Mouse (Mus musculus): Measurements from ENCODE around the gene Scyl1.

Scyl1 gene

DNA sequence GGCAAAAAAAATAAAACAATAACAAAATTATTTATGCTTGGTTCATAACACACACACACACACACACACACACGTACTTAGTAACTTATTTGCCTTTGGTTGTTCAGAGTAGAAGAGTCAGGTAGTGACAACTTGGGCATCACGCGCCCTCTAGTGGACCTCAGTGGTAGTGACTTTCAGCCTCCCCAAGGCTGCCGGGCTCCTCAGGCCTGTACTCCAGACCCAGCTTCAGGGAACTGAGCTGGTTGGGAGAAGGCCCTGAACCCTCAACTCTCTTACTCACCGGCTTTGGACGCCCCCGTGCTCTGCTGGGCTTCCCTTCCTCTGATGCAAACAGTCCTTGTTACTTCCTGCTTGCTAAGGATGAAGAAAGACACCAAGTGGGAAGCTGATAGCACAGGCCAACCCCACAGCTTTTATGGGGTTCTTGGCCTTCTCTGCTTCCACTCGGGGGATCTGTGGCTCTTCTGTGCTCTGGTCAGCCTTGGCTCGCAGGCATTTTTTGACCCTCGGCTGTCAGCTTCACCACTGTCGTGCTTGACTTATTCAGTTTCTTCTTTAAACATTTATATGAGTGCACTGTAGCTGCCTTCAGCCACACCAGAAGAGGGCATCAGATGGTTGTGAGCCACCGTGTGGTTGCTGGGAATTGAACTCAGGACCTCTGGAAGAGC is 15.4 kb upstream of the Scyl1 start:
- peak; percentile 94 for DNase-seq

DNA sequence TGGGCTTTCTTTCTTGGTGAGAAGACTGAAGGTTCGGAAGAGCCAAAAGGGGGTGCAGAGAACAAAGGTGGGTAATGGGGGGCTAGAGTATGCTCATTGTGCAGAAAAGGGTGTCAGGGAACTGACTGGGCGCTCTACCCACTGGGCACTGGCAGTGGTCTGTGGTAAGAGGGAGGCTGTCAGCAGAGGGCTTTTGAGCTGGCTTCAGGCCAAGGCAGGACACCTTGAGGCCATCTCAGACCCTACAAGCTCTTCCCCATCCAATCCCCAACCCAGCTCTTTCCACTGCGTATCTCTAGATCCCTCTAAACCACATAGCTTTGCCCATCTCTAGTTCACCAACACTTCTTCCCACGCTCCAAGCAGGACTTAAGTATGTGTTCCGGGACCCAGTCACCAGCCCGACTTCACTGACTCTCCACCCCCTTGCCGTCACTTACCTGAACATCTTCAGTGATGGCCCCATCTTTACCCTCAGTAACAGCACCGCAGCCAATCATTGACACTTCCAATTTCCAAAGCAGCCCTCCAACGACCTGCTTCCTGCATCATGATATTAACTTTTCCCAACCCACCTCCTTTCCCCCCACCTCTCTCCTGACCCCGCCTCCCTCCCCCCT is 13.8 kb upstream of the Scyl1 start:
- no peak for DNase-seq

DNA sequence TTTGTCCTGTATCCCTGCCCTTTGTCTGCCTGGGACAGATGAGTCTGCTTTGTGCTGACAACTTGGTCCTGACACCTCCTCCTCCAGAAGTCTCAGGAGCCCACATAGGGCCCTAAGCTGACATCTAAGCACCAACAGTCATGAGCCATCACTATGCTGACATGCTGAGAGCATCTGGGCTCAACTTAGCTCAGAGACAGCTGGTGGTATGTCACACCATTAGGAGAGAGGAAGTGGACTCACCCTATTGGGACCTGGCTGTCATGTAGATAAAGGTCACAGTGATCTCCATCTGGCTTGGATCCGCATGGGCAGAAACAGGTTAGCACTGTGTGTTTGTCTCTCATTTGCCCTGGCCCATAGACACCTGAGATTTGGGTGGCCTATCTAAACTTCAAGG is 10.9 kb upstream of the Scyl1 start:
- DNase-seq = no peak

DNA sequence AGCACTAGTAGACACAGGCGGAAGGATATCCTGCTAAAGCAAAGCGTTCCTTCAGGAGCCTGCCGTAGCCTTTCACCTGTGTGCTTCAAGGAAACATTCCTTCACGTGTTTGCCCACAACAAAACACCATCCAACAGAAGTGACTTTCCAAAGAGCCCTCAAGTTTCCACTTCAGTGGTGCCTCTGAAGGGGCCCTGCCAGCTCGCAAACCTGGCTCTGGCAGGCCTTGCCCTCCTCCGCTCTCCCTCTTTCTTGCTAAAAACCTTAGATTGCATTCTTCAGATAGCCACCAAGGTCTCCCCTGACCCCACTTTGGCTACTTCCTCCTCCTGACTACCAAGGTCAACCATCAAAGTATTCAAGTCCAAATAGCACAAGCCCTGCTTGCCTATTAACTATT is 10.3 kb upstream of the Scyl1 start:
- peak; percentile 71 for DNase-seq

DNA sequence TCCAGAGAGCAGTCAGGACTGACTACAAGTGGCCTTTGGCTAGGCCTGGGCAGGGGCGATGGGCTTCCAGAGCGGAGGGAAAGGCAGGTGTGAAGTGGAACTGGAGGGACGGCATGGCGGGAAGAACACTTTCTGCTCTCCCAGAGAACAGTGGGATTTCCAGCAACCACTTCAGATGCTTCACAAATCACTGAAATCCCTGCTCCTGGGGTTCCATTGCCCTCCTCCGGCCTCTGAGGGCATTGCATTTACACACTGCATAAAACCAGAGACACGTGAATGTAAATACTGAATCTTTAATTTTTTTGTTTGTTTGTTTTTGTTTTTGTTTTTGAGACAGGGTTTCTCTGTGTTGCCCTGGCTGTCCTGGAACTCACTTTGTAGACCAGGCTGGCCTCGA is 9.0 kb upstream of the Scyl1 start:
- peak; percentile 71 for DNase-seq

DNA sequence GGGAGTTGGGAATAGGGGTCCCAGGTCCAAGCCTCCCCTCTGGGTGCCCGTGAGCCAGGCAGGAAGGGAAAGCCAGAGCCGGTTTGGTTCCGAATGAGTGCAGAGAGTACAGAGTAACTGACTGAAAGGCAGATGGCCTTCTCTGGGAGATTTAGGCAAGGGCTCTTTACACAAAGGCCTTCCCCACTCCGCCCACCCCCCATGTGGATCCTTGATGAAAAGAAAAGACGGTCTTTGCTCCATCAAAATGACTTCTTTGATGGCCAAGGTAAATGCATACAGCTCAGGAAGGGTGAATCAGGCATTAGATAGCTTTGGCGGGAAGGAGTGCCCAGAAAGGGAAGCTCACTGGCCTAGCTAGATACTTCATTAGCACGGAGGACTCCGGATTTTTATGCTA is 7.1 kb upstream of the Scyl1 start:
- DNase-seq = no peak

DNA sequence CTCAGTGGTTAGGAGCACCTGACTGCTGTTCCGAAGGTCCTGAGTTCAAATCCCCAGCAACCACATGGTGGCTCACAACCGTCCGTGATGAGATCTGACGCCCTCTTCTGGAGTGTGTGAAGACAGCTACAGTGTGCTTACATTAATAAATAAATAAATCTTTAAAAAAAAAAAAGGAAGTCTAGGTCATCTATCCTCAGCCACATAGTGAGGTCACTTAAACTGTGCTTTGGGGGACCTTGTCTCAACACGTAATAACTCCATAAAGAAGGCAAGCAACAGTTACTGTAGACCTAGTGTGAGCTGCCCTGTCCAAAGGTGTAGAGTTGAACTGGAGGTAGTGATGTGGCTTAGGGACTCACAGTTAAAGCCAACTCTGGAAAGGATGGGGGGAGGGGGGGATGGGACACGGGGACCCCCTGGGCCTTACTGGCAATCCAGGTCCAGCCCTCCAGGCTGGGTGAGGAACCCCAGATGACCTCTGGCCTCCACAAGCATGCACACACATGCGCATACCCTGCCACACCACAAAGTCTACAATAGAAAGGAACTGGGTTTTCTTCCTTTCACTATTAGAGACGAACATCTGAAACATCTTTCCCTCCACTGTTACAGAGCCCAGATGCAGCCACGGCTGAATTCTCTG is 6.3 kb upstream of the Scyl1 start:
- DNase-seq = no peak

DNA sequence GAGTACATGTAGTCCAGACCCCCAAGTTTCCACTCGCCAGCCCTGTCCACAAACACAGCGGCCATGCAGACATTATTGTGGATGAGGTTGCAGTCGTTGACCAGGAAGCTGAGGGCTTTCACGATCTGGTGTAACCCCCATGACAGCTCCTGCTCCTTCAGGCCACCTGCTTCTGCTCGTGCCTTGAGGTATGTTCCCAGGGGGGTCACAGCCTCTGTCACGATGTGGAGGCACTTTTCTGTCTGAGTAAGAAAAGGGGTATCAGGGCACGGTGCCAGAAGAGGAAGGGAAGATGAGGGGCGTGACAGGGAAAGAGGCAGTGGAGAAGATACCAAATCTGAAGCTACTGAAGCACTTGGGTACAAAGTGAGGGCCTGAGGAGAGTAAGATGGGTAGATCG is 908 bp downstream of the Scyl1 start:
- peak; percentile 37 for DNase-seq

DNA sequence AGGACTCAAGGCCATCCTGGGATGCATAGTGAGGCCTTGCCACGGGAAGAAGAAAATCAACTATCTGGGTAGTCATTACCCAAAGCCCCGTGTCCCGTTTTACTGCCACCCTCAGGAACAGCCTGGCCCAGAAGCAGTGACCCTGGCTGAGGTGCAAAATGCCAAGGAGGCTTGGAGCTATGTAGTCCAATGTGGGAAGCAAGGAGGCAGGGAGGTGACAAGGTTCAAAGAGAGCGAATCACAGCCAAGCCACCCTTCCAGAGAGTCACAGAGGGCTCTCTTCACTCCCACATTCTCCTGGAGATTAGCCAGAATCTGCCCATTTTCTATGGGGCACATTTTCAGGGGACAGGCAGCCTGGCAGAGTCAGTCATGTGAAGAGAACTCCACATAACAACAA is 3.9 kb downstream of the Scyl1 start:
- no peak for DNase-seq

DNA sequence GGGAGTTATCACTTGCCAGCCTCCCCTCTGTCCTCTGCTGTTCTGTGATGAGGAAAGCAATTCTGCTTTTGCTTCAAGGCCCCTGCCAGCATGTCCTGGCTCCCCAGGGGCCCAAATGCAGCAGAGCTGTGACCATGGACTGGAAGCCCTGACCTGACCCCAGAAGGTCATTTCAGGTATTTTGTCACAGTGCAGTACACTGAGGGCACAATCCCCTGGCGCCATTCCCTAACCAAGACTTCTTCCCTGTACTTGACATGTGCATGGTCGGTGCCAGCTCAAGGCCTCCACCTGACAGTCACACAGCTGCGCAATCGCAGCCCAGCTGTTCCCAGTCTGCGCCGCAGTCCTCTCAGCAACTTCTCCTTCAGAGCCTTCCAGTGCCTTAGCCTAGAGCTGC is 8.1 kb downstream of the Scyl1 start:
- DNase-seq = no peak

DNA sequence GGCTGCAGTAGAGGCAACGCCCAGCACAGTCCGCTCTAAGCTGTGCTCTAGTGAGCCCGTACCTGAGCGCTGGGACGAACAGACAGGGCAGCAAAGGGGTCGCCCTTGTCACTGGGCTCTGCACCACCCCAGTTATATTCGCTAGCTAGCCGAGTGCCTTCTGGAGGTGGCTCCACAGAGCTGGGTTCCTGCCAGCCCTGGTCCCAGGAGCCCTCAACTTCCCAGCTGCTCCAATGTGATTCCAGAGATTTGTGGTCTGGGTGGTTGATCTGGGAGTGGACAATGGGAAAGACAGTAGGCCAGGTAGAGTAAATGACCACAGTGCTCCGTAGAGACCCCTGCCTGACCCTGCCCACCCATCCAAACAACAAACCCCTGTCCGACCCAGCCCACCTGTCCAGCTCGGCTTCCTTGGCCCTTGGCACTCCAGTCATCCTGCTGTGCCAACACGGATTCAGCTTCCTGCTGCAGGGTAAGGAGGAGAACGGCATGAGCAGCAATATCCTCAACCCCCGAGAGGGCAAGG is 12.3 kb downstream of the Scyl1 start:
- DNase-seq = no peak

DNA sequence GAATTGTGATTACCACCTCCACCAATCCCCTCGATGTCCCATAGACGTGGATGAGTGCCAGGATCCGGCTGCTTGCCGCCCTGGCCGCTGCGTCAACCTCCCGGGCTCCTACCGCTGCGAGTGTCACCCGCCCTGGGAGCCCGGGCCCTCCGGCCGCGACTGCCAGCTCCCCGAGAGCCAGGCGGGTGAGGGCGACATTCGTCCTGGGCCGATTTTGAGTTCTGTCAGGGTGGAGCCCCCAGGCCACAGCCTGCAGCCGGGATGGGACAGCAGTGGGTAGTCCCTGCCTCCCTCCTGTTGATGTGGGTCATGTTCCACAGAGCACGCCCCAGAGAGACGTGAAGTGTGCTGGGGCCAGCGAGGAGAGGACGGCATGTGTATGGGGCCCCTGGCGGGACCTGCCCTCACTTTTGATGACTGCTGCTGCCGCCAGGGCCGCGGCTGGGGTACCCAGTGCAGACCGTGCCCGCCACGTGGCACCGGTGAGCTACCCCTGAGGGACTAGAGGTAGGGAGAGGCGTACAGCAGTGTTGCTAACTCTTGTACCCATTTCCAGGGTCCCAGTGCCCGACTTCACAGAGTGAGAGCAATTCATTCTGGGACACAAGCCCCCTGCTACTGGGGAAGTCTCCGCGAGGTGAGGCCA is 14.1 kb downstream of the Scyl1 start:
- DNase-seq = no peak

DNA sequence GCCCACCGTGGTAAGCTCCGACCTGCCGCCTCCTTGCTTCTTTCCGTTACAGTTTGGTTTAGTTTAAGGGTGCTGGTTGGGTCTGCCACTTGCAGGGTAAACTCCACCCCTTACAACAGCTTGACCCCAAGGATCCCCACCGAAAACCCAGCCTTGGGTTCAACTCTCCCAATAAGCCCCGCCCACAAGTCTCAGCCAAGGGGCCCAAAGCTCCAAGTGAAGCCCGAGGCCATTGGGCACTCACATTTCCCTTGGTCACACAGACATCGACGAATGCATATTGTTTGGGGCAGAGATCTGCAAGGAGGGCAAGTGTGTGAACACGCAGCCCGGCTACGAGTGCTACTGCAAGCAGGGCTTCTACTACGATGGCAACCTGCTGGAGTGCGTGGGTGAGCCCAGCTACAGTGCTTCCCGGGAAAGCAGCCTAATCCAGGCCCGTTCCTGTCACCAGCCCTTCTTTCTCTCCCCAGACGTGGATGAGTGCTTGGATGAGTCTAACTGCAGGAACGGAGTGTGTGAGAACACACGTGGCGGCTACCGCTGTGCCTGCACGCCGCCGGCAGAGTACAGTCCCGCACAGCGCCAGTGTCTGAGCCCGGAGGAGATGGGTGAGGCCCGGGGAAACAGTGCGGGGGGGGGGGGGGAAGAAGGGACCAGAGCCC is 14.8 kb downstream of the Scyl1 start:
- no peak for DNase-seq

DNA sequence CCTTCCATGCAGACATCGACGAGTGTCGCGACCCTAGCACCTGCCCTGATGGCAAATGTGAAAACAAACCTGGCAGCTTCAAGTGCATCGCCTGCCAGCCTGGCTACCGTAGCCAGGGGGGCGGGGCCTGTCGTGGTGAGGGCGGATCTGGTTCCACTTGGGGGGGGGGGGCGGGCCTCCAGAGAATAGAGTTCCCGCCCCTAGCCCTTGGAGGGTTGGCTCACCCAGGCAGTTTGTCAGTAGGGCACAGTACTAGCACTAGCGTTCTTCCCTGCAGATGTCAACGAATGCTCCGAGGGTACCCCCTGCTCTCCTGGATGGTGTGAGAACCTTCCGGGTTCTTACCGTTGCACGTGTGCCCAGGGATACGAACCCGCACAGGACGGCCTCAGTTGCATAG is 19.5 kb downstream of the Scyl1 start:
- peak; percentile 73 for DNase-seq

DNA sequence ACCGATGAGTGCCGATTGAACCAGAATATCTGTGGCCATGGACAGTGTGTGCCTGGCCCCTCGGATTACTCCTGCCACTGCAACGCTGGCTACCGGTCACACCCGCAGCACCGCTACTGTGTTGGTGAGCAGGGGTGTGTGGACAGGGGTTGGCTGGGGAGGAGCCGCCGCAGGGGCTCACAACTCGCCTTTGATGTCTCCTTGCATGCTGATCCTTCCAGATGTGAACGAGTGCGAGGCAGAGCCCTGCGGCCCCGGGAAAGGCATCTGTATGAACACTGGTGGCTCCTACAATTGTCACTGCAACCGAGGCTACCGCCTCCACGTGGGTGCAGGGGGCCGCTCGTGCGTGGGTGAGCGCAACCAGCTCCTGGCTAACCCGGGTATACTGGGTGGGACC is 20.3 kb downstream of the Scyl1 start:
- DNase-seq = no peak

DNA sequence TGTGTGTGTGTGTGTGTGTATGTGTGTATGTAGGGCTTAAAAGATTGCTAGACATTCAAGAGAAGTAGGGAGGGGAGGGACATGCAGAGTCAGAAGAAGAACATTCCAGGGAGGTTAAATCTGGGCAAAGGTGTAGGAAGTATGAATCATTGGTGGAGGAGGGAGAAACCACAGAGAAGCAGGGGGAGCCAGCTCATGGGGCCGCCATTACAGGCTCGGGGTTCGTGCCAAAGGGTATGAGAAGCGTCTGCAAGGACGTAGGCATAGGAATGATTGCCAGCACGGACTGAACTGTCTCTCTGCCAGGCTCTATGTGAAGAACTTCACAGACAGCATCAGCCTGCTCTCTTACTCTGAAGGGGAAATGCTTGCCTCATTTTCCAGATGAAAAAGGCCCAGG is 21.7 kb downstream of the Scyl1 start:
- DNase-seq = no peak

DNA sequence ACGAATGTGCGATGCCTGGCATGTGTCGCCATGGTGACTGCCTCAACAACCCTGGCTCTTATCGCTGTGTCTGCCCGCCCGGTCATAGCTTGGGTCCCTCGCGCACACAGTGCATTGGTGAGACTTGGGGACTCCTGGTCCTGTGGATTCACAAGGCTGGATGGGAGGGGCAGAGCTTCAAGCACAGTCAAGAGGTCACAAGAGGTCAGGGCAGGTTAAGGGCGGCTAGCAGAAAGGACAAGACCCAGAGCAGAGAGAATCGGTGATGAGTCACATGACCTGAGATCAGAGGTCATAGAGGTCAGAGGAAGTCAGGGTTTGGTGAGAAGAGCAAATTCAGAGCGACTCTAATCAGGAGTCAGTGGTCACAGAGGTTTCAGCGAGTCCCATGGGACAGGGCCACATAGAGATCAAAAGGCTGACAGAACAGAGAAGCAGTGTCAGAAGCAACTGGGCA is 24.3 kb downstream of the Scyl1 start:
- no peak for DNase-seq

DNA sequence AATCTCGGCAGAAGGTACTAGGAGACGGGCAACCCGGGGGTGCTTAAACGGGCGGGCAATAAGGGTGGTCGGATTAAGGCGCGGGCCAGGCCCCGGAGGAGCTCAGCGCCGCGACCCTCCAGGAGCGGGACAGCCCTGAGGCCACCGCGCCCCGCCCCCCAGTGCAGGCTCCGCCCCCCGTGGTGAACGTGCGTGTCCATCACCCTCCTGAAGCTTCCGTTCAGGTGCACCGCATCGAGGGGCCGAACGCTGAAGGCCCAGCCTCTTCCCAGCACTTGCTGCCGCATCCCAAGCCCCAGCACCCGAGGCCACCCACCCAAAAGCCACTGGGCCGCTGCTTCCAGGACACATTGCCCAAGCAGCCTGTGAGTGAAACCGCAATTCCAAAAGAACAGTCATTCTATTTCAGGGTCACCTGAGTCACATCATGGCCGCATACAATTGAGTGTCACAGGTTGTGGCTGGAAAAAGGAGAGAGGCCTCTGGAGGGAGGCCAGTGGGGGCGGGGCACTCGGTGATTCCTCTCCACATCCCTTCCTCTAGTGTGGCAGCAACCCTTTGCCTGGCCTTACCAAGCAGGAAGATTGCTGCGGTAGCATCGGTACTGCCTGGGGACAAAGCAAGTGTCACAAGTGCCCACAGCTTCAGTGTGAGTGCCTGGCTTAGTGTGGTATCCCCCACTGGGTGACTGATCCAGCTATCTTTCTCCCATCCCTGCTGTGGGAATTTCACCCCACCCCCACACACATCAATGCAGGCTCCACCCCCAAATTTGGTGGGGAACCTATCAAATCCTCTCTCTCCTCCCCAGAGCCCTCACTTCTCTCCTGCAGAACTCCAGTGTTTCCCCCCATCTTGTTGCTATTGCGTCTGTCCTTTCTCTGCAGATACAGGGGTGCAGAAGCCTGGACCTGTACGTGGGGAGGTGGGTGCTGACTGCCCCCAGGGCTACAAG is 25.2 kb downstream of the Scyl1 start:
- DNase-seq = peak; percentile 51

DNA sequence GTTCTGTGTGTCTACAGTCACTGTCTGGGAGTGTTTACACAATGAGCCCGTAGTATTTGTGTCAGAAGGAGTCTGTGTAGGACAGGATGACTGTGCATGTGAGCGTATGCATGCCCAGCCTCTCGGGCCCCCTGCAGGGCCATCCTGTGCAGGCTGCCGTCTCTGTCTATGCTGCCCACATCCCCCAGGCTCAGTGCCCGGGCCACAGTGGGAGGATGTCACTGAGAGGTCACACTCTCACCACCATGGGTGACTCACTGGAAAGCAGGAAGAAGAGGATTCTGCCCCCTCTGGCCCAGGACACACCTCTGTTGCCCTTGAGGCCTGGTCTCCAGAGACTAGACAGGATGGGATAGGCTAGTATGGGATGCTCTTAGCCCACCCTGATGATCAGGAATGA is 27.6 kb downstream of the Scyl1 start:
- peak; percentile 70 for DNase-seq

DNA sequence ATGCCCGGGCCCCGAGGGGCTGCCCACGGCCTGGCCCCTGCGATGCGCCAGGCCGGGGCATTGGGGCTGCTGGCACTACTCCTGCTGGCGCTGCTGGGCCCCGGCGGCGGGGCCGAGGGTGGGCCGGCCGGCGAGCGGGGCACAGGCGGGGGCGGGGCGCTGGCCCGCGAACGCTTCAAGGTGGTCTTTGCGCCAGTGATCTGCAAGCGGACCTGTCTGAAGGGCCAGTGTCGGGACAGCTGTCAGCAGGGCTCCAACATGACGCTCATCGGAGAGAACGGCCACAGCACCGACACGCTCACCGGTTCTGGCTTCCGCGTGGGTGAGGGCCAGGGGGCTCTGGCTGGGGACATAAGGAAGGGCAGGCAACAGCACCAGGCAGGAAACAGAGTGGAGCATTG is 29.0 kb downstream of the Scyl1 start:
- peak; percentile 48 for DNase-seq

DNA sequence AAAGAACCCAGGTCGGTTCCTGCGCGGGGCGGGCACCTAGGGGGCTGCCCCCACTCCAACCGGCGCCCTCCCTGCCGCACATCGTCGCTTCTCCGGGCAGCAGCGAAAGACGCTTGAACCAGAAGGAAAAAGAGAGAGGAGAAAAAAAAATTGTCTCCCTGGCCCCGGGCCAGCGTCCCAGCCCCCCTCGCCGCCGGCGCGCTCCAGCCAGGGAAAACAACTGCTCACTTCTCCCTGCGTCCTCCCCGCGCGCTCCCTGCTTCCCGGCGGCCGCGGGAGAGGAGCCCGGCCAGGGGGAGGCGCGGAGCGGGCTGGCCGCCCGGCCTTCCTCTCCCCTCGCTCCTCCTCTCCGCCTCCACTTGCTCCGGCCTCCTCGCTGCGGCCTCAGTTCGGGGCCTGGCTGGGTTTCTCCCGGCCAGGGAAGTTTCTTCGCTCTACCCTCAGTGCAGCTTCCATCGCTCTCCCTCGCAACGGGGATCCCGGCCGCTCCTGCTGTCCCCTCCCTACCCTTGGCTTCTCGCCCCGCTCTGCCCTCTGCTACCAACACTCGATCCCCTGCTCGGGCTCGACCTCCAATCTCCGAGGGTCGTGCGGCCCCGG is 29.5 kb downstream of the Scyl1 start:
- peak; percentile 94 for DNase-seq

Data from lung, postnatal 10 days (tissue).